Mouse (Mus musculus) urinary bladder, adult 18-20 months (tissue): ENCODE data around the gene Mup14.
"Not testable (repeated sequence)": the region's sequence is repeated elsewhere in the genome, so short reads cannot be mapped to it uniquely, and the experiment has no call there.

Experiments used
- DNase-seq, 2 experiments: peaks; one replicate each; pipeline ENCODE4 v3.0.0; 2022; ENCODE audit warnings: low spot score in 2 of 2, mixed read lengths in 2 of 2

Mup14 gene

DNA sequence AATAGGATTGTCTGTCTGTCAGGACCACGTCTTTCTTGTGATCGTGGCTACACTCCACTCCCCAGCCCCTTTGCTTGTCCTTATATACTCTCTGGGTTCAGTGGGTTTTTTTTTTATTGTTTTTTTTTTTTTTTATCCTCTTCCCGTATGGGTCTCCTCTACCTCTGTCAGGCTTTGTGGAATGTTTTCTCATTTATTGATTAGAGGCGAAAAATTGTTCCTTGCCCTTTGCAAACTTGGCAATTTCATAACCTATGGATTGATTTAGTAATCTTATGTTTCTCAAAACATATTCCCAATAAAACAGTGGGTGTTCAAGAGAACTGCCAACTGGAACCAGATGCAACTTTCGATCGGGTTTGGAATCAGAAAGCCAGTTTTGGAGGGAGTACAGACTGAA, at the start of gene Mup14:
Gene Mup14, minus strand, starts transcription at position 101 of the 400 bp plus-strand sequence.
- not testable (repeated sequence) for DNase-seq

DNA sequence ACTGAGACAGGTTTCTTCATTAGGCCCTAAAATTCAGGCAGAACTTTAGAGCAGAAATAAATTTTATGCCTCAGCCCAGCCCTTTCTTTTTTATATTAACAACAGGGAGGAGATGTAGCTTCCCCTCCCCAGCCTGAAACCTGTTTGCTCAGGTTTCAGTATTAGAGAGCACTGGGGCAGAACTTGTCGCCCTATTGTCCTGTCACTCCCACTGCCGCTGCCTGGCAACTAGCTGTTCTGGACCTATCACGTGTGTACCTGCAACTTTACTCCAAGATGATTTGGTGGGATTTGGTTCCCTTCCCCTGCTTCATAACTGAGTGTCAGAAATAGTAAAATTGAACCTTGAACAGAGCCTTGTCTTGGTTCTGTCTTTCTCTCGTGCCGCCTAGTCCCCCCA, 34.3 kb upstream of the Mup14 start:
- not testable (repeated sequence) for DNase-seq
